Mouse (Mus musculus): Measurements from ENCODE around the gene Chrm3.

DNA sequence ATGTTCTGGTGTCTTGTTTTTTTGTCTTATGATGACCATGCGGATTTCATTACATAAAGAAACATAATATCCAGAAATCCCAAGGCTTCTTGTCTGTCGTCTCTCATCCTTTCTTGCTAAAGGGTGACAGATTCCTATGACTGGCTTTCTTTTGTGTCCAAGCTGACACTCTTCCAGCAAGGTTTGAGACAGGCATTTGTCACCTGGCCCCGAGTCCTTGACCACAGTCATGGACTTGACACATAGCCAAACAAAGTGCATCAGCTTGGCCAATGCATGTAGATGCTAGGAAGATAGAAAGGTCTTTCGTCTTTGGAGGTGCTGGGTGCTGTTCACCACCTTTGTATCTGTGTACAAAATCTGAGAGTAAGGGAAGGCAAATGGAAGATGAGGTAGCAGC lies 480.2 kb downstream of the Chrm3 start:
- TF ChIP-seq CTCF (IDR thresholded peaks at IDR 0.05) (no peak), POLR2A (IDR thresholded peaks at IDR 0.05; ENCODE audit: insufficient read depth, low read depth, low read length) (no peak), EP300 (IDR thresholded peaks at IDR 0.05; ENCODE audit: insufficient read depth, low read depth, low read length) (no peak)
